Mouse (Mus musculus): ENCODE measurements around the gene Selenoh. TPM values are rescaled to one million over a fixed set of nuclear protein-coding genes. Genes with fewer than 3 reads are reported as not detected.

Selenoh gene
- polyA plus RNA-seq, 1 experiment from 2014 or later = 203 TPM

GRCm38 (mm10) chr2:84626366-84626975 is 44.1 kb downstream of the Selenoh start:
- Histone ChIP-seq H3K9me3 (replicated peaks; ENCODE audit: control insufficient read depth, low read length) (no peaks in the 10 kb centered on the region), H3K27me3 (ENCODE audit: control insufficient read depth, insufficient read depth, low read length) (no peaks in the 10 kb centered on the region), H3K4me2 (ENCODE audit: low read depth, low read length) (peak overlapping the region; percentile 20; the same call in 1 of the 2 replicates), H3K27ac (ENCODE audit: low read length) (peak overlapping the region; percentile 83), H3K4me3 (replicated peaks; ENCODE audit: low read length) (no peak overlapping the region), H3K36me3 (ENCODE audit: control insufficient read depth, insufficient read depth, low read length) (peaks cover 6% of the 10 kb centered on the region; the same call in 1 of the 2 replicates), H3K4me1 (ENCODE audit: control insufficient read depth, insufficient read depth, low read length) (peaks cover 37% of the 10 kb centered on the region), H3K9ac (ENCODE audit: low read length) (no peak overlapping the region)
- WGBS = 56% methylated on average over 7 of the region's 7 CpGs
- peak; percentile 3; the same call in 1 of the 2 replicates for ATAC-seq (ENCODE audit: insufficient read depth, low FRiP score)

GRCm38 (mm10) chr2:84624201-84624600 is 46.4 kb downstream of the Selenoh start:
- Histone ChIP-seq H3K4me2 (ENCODE audit: low read depth, low read length) (no peak overlapping the region), H3K4me3 (replicated peaks; ENCODE audit: low read length) (no peak overlapping the region), H3K36me3 (ENCODE audit: control insufficient read depth, insufficient read depth, low read length) (peaks cover 17% of the 10 kb centered on the region), H3K4me1 (ENCODE audit: control insufficient read depth, insufficient read depth, low read length) (peaks cover 43% of the 10 kb centered on the region), H3K27me3 (ENCODE audit: control insufficient read depth, insufficient read depth, low read length) (no peaks in the 10 kb centered on the region), H3K9ac (ENCODE audit: low read length) (no peak overlapping the region), H3K9me3 (replicated peaks; ENCODE audit: control insufficient read depth, low read length) (no peaks in the 10 kb centered on the region), H3K27ac (ENCODE audit: low read length) (peak overlapping the region; percentile 55; the same call in 1 of the 2 replicates)
- WGBS = 90% methylated on average over 17 of the region's 17 CpGs
- no peak for ATAC-seq (ENCODE audit: insufficient read depth, low FRiP score)

- ATAC-seq (ENCODE audit: insufficient read depth, low FRiP score) = no peak
- no peak overlapping the region for H3K9ac ChIP-seq (ENCODE audit: low read length)
- H3K27ac ChIP-seq (ENCODE audit: low read length) = peak overlapping the region; percentile 55; the same call in 1 of the 2 replicates
- no peaks in the 10 kb centered on the region for H3K27me3 ChIP-seq (ENCODE audit: control insufficient read depth, insufficient read depth, low read length)
- no peaks in the 10 kb centered on the region for H3K9me3 ChIP-seq (replicated peaks; ENCODE audit: control insufficient read depth, low read length)
- H3K36me3 ChIP-seq (ENCODE audit: control insufficient read depth, insufficient read depth, low read length) = peaks cover 17% of the 10 kb centered on the region
- no peak overlapping the region for H3K4me3 ChIP-seq (replicated peaks; ENCODE audit: low read length)
- H3K4me2 ChIP-seq (ENCODE audit: low read depth, low read length) = no peak overlapping the region
- 78% methylated on average over 3 of the region's 3 CpGs for WGBS
- H3K4me1 ChIP-seq (ENCODE audit: control insufficient read depth, insufficient read depth, low read length) = peaks cover 43% of the 10 kb centered on the region
Observed at GRCm38 (mm10) chr2:84623428-84624119, 47.0 kb downstream of the Selenoh start.

GRCm38 (mm10) chr2:84622668-84623067 is 47.9 kb downstream of the Selenoh start:
- 62% methylated on average over 2 of the region's 2 CpGs for WGBS
- Histone ChIP-seq H3K36me3 (ENCODE audit: control insufficient read depth, insufficient read depth, low read length) (peaks cover 17% of the 10 kb centered on the region), H3K9me3 (replicated peaks; ENCODE audit: control insufficient read depth, low read length) (no peaks in the 10 kb centered on the region), H3K4me2 (ENCODE audit: low read depth, low read length) (no peak overlapping the region), H3K4me3 (replicated peaks; ENCODE audit: low read length) (no peak overlapping the region), H3K4me1 (ENCODE audit: control insufficient read depth, insufficient read depth, low read length) (peaks cover 43% of the 10 kb centered on the region), H3K27ac (ENCODE audit: low read length) (0 out of 2 replicates have a peak overlapping the region, but pooled peaks have one; percentile 26), H3K27me3 (ENCODE audit: control insufficient read depth, insufficient read depth, low read length) (no peaks in the 10 kb centered on the region), H3K9ac (ENCODE audit: low read length) (no peak overlapping the region)
- ATAC-seq (ENCODE audit: insufficient read depth, low FRiP score) = no peak

GRCm38 (mm10) chr2:84619646-84620340 is 50.8 kb downstream of the Selenoh start:
- ATAC-seq (ENCODE audit: insufficient read depth, low FRiP score) = no peak
- Histone ChIP-seq H3K4me3 (replicated peaks; ENCODE audit: low read length) (no peak overlapping the region), H3K27me3 (ENCODE audit: control insufficient read depth, insufficient read depth, low read length) (no peaks in the 10 kb centered on the region), H3K27ac (ENCODE audit: low read length) (peak overlapping the region; percentile 43; the same call in 1 of the 2 replicates), H3K9ac (ENCODE audit: low read length) (no peak overlapping the region), H3K4me2 (ENCODE audit: low read depth, low read length) (no peak overlapping the region), H3K36me3 (ENCODE audit: control insufficient read depth, insufficient read depth, low read length) (peaks cover 34% of the 10 kb centered on the region), H3K9me3 (replicated peaks; ENCODE audit: control insufficient read depth, low read length) (no peaks in the 10 kb centered on the region), H3K4me1 (ENCODE audit: control insufficient read depth, insufficient read depth, low read length) (peaks cover 29% of the 10 kb centered on the region)
- 91% methylated on average over 21 of the region's 21 CpGs for WGBS

Other genes starting within 250 kb of the Selenoh start
- gene Calcrl, start 245.4 kb downstream of the Selenoh start, polyA plus RNA-seq (2015; fragmentation: Nextera tagmentation; extraction: Ambion mirVana) = 45.9 and 47.0 TPM in 2 replicates
- 41.2 and 46.3 TPM in 2 replicates for gene Tfpi, start 194.0 kb downstream of the Selenoh start, polyA plus RNA-seq (2015; fragmentation: Nextera tagmentation; extraction: Ambion mirVana)
- gene Ctnnd1, start 20.0 kb downstream of the Selenoh start, polyA plus RNA-seq (2015; fragmentation: Nextera tagmentation; extraction: Ambion mirVana) = 75.7 and 84.4 TPM in 2 replicates
- gene Btbd18, start 11.7 kb downstream of the Selenoh start, polyA plus RNA-seq (2015; fragmentation: Nextera tagmentation; extraction: Ambion mirVana) = 0.26 TPM in 2 replicates
- gene Gm28635, start 7.3 kb upstream of the Selenoh start, polyA plus RNA-seq (2015; fragmentation: Nextera tagmentation; extraction: Ambion mirVana) = not detected in 2 replicates
- 27.2 and 28.3 TPM in 2 replicates for gene Med19, start 7.6 kb upstream of the Selenoh start, polyA plus RNA-seq (2015; fragmentation: Nextera tagmentation; extraction: Ambion mirVana)
- gene Tmx2, start 8.4 kb upstream of the Selenoh start, polyA plus RNA-seq (2015; fragmentation: Nextera tagmentation; extraction: Ambion mirVana) = 125 and 127 TPM in 2 replicates
- gene Zdhhc5, start 44.4 kb upstream of the Selenoh start, polyA plus RNA-seq (2015; fragmentation: Nextera tagmentation; extraction: Ambion mirVana) = 36.9 and 40.0 TPM in 2 replicates
- gene Clp1, start 56.6 kb upstream of the Selenoh start, polyA plus RNA-seq (2015; fragmentation: Nextera tagmentation; extraction: Ambion mirVana) = 26.6 and 28.4 TPM in 2 replicates
- 7.4 and 8.0 TPM in 2 replicates for gene Ypel4, start 63.3 kb upstream of the Selenoh start, polyA plus RNA-seq (2015; fragmentation: Nextera tagmentation; extraction: Ambion mirVana)
- 5.7 and 6.3 TPM in 2 replicates for gene Gm19426, start 72.9 kb upstream of the Selenoh start, polyA plus RNA-seq (2015; fragmentation: Nextera tagmentation; extraction: Ambion mirVana)
- 98.2 and 102 TPM in 2 replicates for gene Serping1, start 104.7 kb upstream of the Selenoh start, polyA plus RNA-seq (2015; fragmentation: Nextera tagmentation; extraction: Ambion mirVana)
- 67.7 and 68.9 TPM in 2 replicates for gene Ube2l6, start 128.1 kb upstream of the Selenoh start, polyA plus RNA-seq (2015; fragmentation: Nextera tagmentation; extraction: Ambion mirVana)
- gene Smtnl1, start 151.9 kb upstream of the Selenoh start, polyA plus RNA-seq (2015; fragmentation: Nextera tagmentation; extraction: Ambion mirVana) = 0.42 and 1.7 TPM in 2 replicates
- 36.7 and 45.6 TPM in 2 replicates for gene Timm10, start 156.2 kb upstream of the Selenoh start, polyA plus RNA-seq (2015; fragmentation: Nextera tagmentation; extraction: Ambion mirVana)
- gene Slc43a1, start 168.1 kb upstream of the Selenoh start, polyA plus RNA-seq (2015; fragmentation: Nextera tagmentation; extraction: Ambion mirVana) = 20.8 TPM in 2 replicates
- gene Rtn4rl2, start 215.9 kb upstream of the Selenoh start, polyA plus RNA-seq (2015; fragmentation: Nextera tagmentation; extraction: Ambion mirVana) = 0.37 TPM in 1 of 2 replicates, not detected in the other